Mouse (Mus musculus): ENCODE measurements around the gene Fam122a.

The Fam122a gene

DNA sequence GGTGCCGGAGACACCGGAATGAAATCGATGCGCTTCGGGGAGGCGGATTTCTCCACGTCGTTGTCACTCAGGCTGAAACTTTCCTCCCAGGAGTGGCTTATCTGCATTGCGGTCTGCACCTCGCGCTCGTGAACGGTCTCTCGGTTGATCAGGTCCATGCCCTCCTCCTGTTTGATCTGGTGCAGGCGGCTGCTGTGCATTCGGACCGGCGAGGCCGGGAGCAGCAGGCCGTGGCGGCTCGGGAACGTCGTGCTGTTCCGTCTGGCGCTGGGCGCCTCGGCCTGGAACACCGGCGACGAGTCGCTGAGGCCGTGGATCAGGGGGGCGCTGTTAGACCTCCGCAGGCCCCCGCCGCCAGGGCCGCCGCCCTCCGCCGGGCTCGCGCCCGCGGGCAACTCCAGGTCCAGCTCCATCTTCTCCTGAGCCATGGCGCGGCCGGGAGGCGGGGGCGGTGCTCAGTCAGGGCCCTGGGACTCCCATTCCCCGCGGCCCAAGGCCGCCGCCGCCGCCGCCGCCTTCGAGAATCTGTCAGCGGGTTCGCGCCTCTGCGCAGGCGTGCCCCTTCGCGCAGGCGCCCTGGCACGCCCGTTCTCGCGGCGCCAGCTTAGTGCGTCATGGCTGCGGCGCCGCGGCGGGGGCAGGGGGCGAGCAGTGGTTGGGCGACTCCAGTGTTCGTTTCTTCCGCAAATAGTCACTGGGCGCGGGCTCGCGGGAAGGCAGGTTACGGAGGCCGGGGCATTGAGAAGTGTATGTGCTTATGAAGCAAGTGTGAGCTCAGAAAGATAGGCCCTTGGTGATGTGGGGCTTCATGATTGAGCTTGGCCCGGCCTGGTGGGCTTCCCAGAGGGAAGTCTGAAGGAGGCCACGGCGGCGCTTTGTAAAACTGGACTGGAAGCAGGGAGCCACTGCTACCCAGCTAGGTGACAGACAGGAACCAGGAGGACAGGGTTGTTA is at the start of gene Fam122a:
Fam122a (minus strand) TSS at position 428 of the 954 bp plus-strand sequence.
- in situ Hi-C loops (cut with MboI; ENCODE audit: unreplicated experiment in 2 of 2) = loop anchor here in 1 of 2 experiments (5.0 to 10.0 kb wide), 2 partner anchors 80 to 138 kb away; partner anchors contain the start of gene Pip5k1b

DNA sequence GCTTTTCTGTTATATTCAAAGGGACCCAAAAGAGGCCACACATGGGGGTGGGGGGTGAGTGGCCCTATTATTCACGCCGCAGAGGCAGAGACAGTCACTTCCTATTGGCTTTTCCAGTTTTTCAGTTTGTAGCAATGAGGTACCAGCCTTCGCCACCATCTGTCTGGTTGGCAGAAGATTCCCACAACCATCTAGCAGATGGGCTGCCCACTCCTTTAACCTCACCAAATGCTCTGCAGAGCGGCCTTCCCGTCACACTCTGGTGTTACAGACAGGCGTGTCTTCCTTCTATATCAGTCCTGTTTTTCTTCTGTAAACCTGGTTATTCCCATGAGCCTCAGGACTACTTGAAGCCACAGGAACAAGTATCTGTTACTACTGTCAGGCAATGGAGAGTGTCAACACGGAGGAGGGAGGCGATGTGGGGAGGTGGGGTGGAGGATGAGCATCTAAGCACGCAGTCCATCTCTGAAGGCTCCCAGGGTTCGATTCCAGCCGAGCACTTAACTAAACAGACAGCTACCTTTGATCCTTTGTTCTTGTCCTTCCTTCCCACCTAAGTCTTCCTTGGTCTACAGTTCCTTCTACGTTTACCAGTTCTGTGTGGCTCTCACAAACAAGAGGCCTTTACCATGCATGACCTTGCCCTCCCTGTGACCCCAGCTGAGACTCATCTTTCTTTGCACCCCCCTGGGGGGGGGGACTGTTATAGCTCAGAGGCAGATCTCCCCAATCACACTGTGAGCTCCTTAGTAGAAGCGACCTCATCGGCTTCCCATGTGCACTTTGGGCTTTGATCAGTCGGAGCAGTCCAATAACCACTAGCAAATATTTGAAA is 46.5 kb upstream of the Fam122a start:
- in situ Hi-C loops (cut with MboI; ENCODE audit: unreplicated experiment in 2 of 2) = no loop called here

DNA sequence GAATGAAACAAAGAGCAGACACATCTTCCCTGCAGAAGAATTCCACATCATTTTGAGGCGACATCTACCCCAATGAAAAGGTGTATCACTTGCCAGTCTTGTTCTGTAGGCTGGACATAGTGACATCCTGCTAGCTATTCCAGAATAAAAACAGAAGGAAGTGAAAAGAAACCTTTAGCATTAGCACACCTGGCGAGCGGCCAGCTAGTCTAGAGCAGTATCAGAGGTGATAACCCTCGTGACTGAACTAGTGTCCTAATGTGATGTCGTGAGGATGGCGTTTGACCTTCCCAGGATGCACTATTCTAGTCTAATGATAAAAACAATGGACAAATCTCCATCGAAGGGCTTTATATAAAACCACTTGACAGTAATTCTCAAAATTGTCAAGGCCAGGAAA is 44.8 kb upstream of the Fam122a start:
- in situ Hi-C loops (cut with MboI; ENCODE audit: unreplicated experiment in 2 of 2) = no loop called here

DNA sequence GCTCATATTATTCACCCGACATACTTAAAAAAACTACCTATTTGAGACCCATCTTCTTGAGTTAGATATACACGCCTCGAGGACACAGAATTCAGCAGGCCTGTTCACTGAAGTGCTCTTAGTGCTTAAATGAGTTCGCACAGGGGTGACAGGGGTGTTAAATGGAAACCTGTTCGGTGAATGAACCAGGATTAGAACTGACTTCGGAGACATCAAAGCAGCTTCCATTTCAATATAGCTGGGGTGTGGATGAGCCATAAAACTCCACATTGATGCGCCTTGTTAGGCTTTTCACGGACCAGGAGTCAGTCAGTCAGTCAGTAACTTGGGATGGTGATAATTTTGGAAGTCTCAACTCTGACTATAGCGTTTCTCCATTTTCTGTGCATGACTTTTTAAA is 44.0 kb upstream of the Fam122a start:
- in situ Hi-C loops (cut with MboI; ENCODE audit: unreplicated experiment in 2 of 2) = no loop called here

DNA sequence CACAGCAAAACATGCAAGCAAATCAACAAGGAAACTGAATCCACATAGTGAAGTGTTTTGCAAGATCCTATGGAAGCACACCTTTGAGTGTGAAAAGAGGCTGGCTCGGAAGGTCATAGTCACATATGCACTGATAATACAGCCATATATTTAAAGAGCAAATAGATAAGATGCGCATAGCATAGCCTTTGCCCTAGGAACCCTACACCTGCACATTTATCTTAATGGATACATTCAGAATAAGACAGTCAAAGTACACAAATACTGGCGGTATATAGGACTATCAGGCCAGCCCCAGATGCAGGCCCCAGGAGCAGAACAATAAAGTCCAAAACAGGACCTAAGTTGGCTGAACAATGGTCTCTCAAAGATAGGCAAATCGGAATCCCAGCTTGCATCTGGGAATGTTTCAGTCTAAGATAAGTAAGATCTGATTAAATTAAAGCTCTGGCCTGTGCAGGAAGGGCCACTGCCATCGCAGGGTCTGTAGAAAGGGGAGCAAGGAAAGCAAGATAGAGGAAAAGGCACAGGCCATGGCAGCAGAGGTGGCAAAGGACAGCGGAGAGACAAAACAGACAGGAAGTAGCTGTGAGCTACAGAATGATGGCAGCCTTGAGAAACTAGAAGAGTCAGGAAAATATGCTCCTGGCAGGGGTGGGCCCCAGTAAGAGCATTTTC is 42.7 kb upstream of the Fam122a start:
- in situ Hi-C loops (cut with MboI; ENCODE audit: unreplicated experiment in 2 of 2) = no loop called here

DNA sequence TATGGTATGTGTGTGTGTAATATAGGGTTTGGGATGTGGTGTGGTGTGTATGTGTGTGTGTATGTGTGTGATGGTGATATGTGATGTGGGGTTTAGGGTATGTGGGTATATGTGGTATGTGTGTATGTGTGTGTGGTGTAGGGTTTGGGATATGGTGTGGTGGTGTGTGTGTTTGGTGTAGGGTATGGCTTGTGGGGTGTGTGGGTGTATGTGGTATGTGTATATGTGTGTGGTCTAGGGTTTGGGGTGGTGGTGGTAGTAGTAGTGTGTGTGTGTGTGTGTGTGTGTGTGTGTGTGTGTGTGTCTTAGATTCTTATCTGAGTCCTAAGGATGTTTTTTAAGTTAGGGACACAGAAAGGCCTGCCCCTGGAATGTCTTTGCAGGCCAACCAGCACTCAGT is 41.2 kb upstream of the Fam122a start:
- in situ Hi-C loops (cut with MboI; ENCODE audit: unreplicated experiment in 2 of 2) = no loop called here

DNA sequence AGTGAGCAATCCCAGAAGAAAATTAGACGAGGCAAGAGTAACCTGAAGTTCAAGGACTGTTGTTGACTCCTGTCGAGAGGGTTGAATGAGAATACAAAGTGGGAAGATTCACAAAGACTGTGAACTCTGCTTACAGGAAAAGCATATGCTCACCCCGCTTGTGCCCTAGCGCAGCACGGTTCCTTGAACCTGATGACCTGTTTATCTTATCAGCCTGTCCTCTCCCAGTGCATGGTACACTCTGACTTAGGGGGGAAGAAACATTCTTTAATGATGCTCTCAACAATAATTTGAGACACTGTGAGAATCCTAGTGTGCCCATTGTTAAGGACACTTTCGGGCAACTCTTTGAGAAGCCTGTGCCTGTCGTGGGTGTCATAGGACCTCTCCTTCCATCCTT is 39.9 kb upstream of the Fam122a start:
- in situ Hi-C loops (cut with MboI; ENCODE audit: unreplicated experiment in 2 of 2) = no loop called here

DNA sequence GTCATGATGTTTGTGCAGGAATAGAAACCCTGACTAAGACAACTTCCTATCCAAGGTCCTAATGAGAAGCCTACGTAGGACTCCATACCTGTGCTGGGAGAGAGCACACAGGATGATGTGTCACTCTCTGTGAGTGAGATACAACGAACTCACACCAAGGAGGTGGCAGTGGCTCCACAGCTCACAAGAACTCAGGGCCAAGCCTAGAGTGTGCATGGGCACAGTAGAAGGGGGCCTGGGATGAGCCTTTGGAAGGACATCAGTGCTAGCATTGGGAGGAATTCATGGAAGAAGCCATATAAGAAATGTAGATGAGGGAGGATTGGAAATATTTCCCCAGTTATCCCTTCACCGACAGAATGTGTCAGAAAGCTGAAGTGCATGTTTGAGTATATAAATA is 38.8 kb upstream of the Fam122a start:
- in situ Hi-C loops (cut with MboI; ENCODE audit: unreplicated experiment in 2 of 2) = no loop called here

DNA sequence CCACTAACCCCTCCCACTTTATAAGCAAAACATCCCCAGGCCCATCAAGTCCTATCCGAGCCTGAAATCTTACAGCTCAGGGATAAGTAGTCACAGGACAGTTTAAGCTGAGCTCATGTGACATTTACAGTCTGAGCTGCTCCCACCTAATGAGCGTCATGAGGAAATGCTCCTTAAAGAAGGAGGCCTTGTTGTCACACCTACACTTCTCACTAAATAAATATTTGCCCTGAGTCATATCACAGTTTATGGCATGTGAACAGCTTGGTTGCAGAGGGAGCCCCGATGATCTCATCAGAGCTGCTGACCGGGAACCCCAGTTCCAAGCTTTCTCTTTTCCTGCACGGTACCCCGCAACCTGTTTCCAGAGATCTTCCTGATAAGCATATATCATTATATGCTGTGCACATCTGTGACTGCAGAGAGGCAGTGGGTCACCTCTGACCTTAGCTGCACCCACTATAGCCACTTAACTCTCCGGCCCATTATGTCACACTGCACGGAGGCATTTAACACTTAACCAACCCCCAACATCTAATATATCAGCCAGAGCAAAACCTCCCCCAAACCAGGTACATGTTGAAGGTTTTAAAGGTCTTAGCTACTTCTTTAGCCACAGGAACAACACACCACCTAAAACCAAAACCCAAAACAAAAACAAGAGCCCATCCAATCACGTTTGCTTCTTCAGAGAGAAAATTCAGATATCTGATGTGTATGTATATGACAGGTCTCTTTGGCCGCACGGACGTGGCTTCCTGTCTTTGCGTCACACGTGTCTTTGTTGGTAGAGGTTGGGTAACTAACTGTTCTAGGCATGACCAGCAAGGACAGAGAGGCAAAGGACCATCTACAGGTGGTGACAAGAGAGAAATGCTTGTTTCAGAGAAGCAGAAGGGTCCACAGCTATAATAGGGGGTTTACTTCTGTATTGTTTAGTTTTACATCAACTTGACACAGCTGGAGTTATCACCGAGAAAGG is 37.8 kb upstream of the Fam122a start:
- in situ Hi-C loops (cut with MboI; ENCODE audit: unreplicated experiment in 2 of 2) = no loop called here

DNA sequence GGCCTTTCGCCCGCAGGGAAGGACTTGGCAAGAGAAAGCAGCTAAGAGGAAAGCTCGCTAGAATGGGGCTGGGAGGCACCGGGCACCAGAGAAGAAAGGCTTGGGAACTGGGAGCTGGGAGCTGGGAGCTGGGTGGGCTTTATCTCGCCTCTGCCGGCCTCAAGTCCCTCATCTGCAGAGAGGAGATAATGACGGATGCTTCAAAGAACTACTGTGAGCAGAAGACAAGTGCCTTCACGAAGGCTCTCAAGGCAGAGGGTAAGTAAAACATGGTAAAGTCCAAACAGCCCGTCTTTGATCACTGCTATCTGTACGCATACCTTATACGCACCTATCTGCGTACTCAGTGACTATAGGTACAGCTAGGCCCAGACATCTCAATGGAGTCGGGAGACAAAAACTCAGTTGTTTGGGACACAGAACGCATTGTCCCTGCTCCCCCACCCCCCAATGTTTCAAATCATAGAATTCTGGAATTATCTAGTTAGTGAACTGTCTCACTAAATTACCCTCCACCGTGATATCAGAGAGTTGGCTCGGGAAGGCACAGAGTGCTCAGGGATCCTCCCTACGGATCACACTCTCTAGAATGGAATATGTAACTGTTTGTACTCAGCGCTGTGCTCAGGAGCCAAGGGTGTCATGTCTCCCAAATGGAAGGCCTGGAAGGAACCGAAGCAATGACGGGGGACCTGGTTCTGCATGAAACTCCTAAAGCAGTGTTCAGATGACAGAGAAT is 36.1 kb upstream of the Fam122a start:
- in situ Hi-C loops (cut with MboI; ENCODE audit: unreplicated experiment in 2 of 2) = no loop called here

DNA sequence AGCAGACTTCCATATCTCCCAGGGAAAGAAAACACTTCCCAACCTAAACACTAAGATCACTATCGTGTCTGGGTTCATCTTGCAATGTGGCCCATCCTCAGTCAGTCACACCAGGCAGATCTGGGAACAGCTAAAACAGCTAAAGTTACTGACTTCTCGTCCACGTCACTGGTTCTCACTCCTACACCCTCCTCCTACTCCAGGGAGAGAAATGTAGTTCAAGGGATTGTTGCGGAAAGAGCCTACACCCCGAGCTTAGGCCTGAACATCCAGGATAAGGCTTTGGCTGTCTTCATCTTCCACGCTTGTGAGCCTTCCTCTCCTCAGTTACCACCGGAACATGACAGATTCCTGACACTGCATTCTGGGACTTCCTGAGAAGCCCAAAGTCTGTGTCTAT is 34.8 kb upstream of the Fam122a start:
- in situ Hi-C loops (cut with MboI; ENCODE audit: unreplicated experiment in 2 of 2) = no loop called here

DNA sequence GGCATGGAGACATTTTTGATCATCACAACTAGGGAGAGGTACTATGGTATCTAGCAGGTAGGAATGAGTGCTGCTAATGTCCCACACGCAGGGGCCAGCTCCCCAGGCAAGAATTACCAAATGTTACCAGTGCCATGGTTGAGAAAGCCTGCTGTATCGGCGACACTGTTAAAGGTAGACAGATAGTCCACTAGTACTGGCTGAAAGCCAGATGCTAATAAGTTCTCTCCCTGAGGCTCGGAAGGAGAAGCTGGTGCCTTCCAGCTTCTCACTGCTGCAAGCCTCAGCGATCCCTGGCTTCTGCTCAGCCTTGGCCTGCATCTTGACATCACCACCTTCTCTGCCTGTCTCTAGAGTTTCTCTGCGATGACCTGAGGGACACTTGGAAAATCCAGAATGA is 32.2 kb upstream of the Fam122a start:
- in situ Hi-C loops (cut with MboI; ENCODE audit: unreplicated experiment in 2 of 2) = no loop called here

DNA sequence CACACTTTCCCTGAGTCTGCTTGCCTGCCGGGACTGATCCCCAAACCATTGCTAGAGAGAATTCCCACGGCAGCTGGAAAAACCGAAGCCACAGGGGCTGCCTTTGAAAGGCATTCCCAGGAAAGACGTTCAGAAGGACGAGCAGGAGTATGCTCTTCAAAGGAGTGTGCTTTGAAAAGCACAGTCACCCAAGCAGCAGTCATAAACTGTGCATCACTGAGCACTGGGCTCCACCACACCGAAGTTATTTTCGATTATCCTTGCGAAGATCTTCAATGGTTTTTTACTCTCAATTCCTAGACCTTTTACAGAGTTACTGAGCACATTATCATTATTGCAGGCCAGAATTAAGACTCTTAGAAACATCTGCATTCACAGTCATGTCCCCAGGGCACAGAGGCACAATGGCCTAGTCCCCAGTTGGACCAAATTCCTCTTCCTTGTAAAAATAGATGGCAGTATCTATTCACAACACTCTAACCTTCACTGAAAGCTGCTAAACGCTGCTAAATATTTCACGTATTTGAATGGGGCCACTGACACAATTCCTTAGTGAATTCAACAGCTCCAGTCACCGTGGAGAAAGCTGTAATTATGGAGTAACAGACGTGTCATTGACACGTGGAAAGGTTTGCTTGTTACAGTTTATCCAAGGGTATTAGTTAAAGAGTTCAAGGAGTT is 31.1 kb upstream of the Fam122a start:
- in situ Hi-C loops (cut with MboI; ENCODE audit: unreplicated experiment in 2 of 2) = no loop called here

DNA sequence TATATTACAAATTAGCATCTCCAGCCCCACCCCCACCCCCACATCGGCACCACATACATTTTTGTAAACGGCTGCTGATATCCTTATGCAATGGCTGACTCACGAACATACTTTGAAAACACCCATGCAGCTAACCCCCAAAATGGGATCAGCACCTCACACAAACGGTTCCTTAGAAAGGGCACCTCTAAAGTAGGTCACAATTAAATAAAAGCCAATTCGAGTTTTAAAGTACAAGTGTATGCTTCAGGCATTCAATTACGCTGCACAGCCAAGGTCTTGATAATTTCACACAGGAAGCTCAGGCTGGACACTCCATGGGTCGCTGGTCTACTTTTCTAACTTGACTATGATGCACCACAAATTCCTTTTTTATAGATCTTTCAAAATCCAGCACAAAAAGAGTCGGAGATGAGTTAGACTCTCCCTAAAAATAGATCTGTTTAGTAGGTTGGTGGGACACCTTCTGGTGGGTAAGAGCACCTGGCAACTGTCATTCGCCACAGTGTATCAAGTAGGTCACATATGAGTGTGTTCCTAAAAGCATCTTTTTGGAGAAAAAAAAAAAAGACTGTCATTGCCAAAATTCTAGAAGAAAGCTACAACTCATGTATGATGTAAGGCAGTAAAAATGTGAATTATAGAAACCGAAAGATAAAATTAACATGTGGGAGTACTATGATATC is 25.7 kb upstream of the Fam122a start:
- in situ Hi-C loops (cut with MboI; ENCODE audit: unreplicated experiment in 2 of 2) = no loop called here

DNA sequence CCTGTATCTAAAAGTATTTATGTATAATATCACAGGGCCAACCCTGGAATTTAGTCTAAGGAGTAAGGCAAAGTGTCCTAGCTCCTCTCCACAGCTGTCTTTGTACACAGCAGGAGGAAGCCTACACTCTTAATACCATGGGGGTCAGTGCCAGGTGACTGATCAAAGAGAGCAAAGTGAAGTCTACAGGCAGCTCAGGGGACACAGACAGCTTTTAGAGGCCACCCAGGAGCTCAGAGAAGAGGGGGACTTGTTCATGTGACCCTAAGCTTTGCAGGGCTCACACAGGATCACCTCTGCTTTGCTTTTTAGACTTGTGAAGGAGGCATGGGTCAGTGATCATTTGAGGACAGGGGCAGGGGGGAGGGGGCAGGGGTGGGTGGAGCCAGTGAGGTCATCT is 24.4 kb upstream of the Fam122a start:
- in situ Hi-C loops (cut with MboI; ENCODE audit: unreplicated experiment in 2 of 2) = no loop called here

DNA sequence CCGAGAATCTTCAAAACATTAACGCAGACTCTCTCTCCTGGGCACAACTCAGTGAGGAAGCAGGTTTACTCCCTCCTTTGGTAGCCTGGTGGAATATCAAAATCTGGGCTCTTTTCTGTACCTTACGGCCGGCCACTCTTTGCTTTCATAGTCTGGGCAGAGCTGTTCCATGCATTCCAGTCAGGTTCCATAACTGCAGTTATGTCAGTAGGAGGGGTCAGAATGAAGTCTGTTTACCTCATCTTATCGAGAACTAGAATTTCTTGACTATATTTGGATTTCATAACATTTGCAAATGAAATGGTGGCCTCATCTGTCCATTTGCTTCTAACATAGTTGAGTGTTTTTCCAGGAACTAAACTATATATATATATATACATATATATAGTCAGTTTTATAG is 23.3 kb upstream of the Fam122a start:
- in situ Hi-C loops (cut with MboI; ENCODE audit: unreplicated experiment in 2 of 2) = no loop called here

DNA sequence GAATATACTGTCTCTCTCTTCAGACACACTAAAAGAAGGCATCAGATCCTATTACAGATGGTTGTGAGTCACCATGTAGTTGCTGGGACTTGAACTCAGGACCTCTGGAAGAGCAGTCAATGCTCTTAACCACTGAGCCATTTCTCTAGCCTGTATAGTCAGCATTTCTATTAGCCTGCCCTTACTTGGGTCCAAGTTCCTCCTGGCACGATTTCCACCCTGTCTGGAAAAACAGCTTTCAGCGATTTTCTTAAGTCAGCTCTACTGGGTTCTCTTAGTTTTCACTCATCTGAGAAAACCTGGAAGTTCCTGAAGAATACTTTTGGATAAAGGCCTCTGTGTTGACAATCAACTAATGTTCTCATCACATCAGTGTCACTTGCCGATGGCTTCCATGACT is 22.1 kb upstream of the Fam122a start:
- in situ Hi-C loops (cut with MboI; ENCODE audit: unreplicated experiment in 2 of 2) = no loop called here

DNA sequence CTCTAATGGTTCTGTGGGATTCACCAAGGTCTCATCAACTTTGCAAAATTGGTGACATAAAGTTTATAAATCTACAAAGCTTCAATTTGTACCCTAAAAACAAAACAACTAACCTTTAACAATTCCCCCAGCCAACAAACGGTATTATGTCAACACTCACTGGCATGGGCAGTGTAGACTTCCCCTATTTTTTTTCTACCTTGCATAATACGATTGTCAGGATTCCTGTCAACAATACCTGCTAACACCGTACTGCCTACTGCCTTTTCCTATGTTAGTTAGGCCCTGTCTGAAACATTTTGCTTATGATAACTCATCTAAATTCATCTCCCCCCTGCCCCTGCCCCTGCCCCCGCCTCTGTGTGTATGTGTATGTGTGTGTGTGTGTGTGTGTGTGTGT is 16.7 kb upstream of the Fam122a start:
- in situ Hi-C loops (cut with MboI; ENCODE audit: unreplicated experiment in 2 of 2) = no loop called here

All from v-Abl transformed pro-B cells (cell line).